Mouse (Mus musculus) left cerebral cortex, adult 8-10 months (tissue): ENCODE data around the gene Pex3. TPM values are rescaled to one million over a fixed set of nuclear protein-coding genes. Genes with fewer than 3 reads are reported as not detected.

Source experiments
- DNase-seq, 2 experiments: peaks; one replicate each; pipeline ENCODE4 v3.0.0; 2022; ENCODE audit warnings: low spot score in 2 of 2
- total RNA-seq, 4 experiments: library from RNA; stranded (reverse); gene quantifications; 2 replicates each; pipeline ENCODE4 v1.2.4; 2022

Pex3 gene
- 10 to 100 TPM; 26.6 to 34.2 (median 31.0) TPM for total RNA-seq

GRCm38 (mm10) chr10:13552646-13553497 lies at the start of gene Pex3, which contains the start of gene Adat2:
Gene Pex3 (minus strand): TSS chr10:13553142.
Gene Adat2 (plus strand): TSS chr10:13552894.
- peak; percentile 72 to 87 for DNase-seq

DNA sequence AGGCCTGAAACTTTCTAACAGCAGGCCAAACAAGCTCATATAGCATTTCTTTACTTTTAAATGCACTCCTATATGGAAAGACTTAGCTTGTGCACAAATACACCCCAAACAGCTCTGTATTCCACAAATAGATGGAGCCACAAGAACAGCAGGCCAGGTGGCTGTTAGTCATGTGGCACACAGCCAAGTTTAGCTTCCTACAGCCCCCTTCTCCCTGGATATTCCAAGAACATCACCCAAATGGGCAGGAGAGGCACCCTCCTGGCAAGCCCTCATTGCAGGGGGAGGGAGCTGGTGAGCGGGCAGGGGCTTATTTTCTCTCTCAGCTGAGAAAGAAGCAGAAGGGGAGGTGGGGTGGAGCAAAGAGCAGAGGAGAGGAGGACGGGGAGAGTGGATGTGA lies 48.0 kb upstream of the Pex3 start:
- DNase-seq, result peak in 1 of 2 experiments; percentile 71

- no peak for DNase-seq
Measured at GRCm38 (mm10) chr10:13597491-13597890, 44.5 kb upstream of the Pex3 start.

DNA sequence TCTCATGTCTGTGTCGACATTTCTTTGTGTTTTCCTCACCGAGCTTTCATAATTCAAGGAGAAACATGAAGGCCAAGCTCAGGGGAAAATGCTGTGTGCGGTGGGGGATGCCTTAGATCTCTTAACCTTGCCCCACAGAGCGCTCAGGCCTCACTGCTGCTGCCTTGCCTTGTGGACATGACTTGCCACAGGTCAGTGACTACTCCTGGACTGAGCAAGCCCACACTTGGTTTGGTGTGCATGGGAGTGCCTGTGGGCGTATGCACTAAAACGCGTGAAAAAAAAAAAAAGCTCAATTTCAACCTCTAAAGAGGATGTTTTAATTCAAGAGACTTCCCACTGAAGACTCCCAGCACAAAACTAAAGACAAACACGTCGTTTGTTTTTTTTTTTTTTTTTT lies 43.9 kb upstream of the Pex3 start:
- DNase-seq, result no peak

DNA sequence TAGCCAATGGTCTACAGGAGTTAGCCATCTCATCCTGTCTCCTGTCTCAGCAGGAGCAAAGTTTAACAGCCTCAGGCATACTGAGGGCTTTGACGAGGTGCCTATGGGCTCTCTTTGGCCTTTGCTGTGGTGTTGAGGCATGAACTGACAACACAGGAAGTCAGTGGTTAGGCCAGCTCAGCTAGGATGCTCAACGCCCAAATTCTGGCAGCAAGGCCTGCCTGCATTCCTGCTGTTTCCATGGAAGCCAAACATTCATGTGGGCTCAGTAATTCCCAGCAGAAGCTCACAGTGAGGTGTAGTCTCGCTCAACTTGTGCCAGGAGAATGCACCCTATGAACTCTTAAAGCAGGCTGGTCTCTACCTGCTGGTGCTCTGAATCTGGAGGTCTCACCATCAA lies 43.1 kb upstream of the Pex3 start:
- peak in 1 of 2 experiments; percentile 48 for DNase-seq

DNA sequence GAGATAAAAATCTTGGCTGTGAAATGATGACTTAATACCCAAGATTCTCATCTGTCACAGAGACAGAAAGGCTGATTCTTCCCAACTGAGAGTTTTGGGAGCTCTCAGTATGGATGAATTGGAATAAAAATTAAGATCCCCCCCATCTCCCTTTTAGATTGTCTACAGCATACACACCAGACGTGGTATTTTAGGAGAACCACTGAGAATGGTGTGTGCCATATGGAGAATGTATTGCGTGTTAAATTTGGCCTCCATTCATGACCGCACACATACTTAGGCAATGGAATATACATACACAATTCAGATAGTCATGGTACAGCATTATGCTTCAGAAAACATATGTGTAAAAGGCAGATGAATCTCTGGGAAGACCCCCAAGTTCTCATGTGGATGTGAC lies 40.6 kb upstream of the Pex3 start:
- no peak for DNase-seq

GRCm38 (mm10) chr10:13592196-13592595 lies 39.3 kb upstream of the Pex3 start:
- DNase-seq, result no peak

- DNase-seq, result peak in 1 of 2 experiments; percentile 58
Measured at GRCm38 (mm10) chr10:13587914-13588313, 35.0 kb upstream of the Pex3 start.

- no peak for DNase-seq
Measured at GRCm38 (mm10) chr10:13577123-13577522, 24.2 kb upstream of the Pex3 start.

DNA sequence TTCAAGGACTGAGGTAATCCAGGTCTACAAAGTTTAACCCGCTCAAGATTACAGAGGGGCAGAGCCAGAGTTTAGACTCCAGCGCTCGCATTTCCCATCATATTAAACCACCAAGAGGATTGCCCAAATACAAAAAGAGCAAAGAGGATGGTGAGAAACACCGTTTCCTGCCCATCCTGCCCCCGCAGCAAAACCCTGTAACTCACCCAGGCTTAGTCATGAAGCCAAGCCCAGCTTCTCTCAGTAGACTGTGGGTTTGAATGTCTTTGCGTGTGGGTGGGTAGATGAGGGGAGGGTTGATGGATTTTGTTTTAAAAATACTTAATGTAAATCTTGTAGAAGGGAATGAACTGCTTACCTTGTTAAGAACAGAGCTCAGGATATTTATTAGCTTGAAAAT lies 19.5 kb upstream of the Pex3 start:
- no peak for DNase-seq

DNA sequence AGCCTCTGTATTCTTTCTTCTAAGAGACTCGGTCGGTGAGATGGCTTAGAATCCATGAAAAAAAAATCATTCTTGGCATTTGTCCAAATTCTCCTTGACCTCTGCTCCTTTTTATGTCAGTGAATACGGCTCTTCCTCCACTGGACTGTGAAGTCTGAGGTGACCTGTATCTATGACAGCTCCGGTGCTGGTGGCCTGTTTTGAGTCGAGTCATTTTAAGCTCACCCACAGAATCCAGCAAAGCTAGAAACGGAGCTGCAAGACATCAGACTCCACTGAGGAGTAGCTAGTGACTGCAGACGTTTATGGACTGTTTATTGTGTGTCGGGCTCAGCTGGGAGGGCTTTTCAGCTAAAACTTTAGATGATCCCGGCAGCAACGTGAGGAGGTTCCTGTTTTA lies 19.1 kb upstream of the Pex3 start:
- DNase-seq, result no peak

GRCm38 (mm10) chr10:13570697-13571538 lies 18.0 kb upstream of the Pex3 start:
- DNase-seq, result no peak

GRCm38 (mm10) chr10:13569818-13570217 lies 16.9 kb upstream of the Pex3 start:
- DNase-seq, result no peak

DNA sequence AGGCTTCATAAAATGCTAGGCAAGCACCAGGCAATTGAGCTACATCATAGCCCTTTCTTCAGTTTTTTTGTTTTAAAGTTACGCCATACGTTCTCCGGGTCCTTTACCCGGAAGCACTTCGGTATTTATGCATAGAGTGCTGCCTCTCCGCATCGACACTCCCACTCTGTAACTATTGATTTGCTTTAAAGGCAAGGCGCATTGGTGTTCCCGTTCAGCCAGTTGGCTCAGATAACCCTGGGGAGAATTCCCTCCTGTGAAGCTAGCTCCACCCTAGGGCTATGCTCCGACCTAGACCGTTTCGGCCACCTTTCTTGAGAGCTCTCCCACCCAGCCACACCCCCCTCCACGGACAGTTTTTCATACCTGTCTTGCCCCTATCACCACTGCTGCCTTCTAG lies 13.5 kb upstream of the Pex3 start:
- DNase-seq, result no peak

DNA sequence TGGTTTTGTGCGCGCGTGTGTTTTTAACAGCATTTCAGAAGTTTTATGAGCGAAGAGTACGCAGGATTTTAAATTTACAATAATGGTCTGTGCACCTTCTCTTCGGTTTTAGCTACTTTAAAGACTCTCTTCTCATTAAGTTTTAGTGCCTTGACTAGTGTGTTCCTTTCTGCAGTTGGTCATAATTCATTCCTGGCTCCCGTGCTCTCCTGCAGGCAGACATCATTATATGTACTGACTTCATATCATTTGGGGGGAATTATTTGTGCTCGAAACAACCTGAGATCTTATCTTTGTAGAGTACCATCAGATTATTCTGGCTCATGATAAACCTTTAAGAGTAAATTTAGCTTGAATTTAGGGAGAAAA lies 12.1 kb upstream of the Pex3 start:
- DNase-seq, result no peak

GRCm38 (mm10) chr10:13564364-13565079 lies 11.6 kb upstream of the Pex3 start:
- peak in 1 of 2 experiments; percentile 73 for DNase-seq

- DNase-seq, result no peak
Measured at GRCm38 (mm10) chr10:13560014-13560674, 7.2 kb upstream of the Pex3 start.

DNA sequence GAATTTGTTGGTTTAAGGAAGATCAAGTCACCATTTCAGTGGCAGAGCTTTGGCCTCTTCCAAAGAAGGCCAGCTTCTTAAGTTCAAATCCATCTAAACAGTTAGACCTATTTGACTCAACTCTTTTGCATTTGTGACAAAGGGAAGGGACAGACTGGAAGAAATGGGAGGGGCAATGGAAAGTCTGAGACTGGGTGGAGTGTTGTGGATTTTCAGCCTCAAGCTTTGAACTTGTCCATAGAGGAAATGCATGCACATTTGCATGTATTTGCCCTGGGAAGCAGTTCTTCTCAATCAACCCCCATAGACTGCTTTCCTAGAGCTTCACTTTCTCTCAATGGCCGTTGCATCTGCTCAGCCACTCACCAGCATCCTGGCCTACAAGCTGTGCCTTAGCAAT lies 1.4 kb upstream of the Pex3 start:
- no peak for DNase-seq

- no peak for DNase-seq
Measured at GRCm38 (mm10) chr10:13553498-13553985, 600 bp upstream of the Pex3 start.

- no peak for DNase-seq
Measured at GRCm38 (mm10) chr10:13541721-13542120, 11.2 kb downstream of the Pex3 start.

GRCm38 (mm10) chr10:13539769-13540333 lies 13.1 kb downstream of the Pex3 start:
- DNase-seq, result no peak
